Mouse (Mus musculus) heart, embryonic 14.5 days (tissue): ENCODE results near the gene Dgcr2. TPM values are rescaled to one million over a fixed set of nuclear protein-coding genes. Genes with fewer than 3 reads are reported as not detected.

Experiments
- ATAC-seq: fragments of 200-750 bp; cut with Nextera tagmentation; 2 replicates; pipeline ENCODE4 v1.8.0; 2017; ENCODE audit warnings: low read depth, moderate TSS enrichment; ENCODE audit not compliant: insufficient number of reproducible peaks, insufficient read depth, low FRiP score
- H3K27ac ChIP-seq, 2 experiments: fragments of 200-500 bp in 1 of 2; fragments of 300-500 bp in 1 of 2; sonication (generic) in 1 of 2; replicated peaks in 1 of 2; 2 replicates each; pipeline ENCODE4 v1.5.1; 2012 to 2014; ENCODE audit warnings: low read depth in 2 of 2, low read length in 2 of 2, control low read depth in 1 of 2, mild to moderate bottlenecking in 1 of 2, mixed read lengths in 1 of 2; ENCODE audit not compliant: control insufficient read depth in 1 of 2, insufficient read depth in 1 of 2
- H3K27me3 ChIP-seq: fragments of 300-500 bp; sonication (generic); 2 replicates; pipeline ENCODE4 v1.6.1; 2014; ENCODE audit warnings: mild to moderate bottlenecking, low read length, control low read depth; ENCODE audit not compliant: control insufficient read depth, insufficient read depth
- H3K36me3 ChIP-seq: fragments of 300-500 bp; sonication (generic); 2 replicates; pipeline ENCODE4 v1.6.1; 2014; ENCODE audit warnings: mild to moderate bottlenecking, control low read depth, low read length, mixed read lengths; ENCODE audit not compliant: control insufficient read depth, insufficient read depth
- H3K4me1 ChIP-seq, 2 experiments: fragments of 200-500 bp in 1 of 2; fragments of 300-500 bp in 1 of 2; sonication (generic) in 1 of 2; 2 replicates each; pipeline ENCODE4 v1.6.1; 2012 to 2014; ENCODE audit warnings: low read length in 2 of 2, control low read depth in 1 of 2, mixed read lengths in 1 of 2; ENCODE audit not compliant: control insufficient read depth in 2 of 2, insufficient read depth in 2 of 2
- H3K4me2 ChIP-seq: fragments of 300-500 bp; sonication (generic); 2 replicates; pipeline ENCODE4 v1.6.1; 2014; ENCODE audit warnings: mild to moderate bottlenecking, low read length
- H3K4me3 ChIP-seq, 2 experiments: fragments of 200-500 bp in 1 of 2; fragments of 300-500 bp in 1 of 2; sonication (generic) in 1 of 2; 2 replicates each; pipeline ENCODE4 v1.5.1; 2012 to 2014; ENCODE audit warnings: low read length in 2 of 2, mild to moderate bottlenecking in 2 of 2, control low read depth in 1 of 2, low read depth in 1 of 2, moderate library complexity in 1 of 2; ENCODE audit not compliant: control insufficient read depth in 1 of 2, insufficient read depth in 1 of 2
- H3K9ac ChIP-seq: fragments of 300-500 bp; sonication (generic); 2 replicates; pipeline ENCODE4 v1.6.1; 2014; ENCODE audit warnings: mild to moderate bottlenecking, low read length
- H3K9me3 ChIP-seq: fragments of 300-500 bp; sonication (generic); 2 replicates; pipeline ENCODE4 v1.6.1; 2016; ENCODE audit warnings: low read length, control low read depth; ENCODE audit not compliant: control insufficient read depth
- WGBS: fragments of 180-500 bp; shearing (Covaris S2); extraction: QIAGEN DNeasy Blood & Tissue Kit; methylation state at CpG from one replicate; pipeline ENCODE4 v1.1.7; 2014; 5-methylcytosine and 5-hydroxymethylcytosine counted together
- polyA plus RNA-seq: library from polyadenylated mRNA; unstranded; fragments of >200 nt; fragmentation: Nextera tagmentation; extraction: Ambion mirVana; gene quantifications from 2 replicates; pipeline ENCODE4 v1.2.1, GENCODE M21; 2014

Gene Dgcr2
- polyA plus RNA-seq, 1 experiment from 2014 or later = 49.7 TPM

DNA sequence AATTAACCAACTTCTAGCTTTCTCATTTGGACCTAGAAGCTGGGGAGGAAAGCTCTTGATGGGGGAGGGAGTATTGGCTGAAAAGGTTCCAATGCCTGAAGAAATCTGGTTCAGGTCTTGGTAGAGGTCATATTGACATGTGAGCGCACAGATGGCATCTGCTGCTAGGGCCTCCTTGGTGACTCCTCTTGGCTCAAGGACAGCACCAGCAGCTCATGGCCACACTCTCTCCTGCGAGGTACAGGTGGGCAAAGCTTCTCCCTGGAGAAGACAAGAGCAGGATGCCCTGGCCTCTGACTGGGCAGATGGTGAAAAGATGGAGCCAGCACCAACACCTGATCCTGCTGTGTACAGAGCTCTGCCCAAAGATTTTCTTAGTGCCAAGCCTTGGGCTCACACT lies 71.9 kb downstream of the Dgcr2 start:
- no peaks in the 10 kb centered on the region for H3K4me1 ChIP-seq
- no peak overlapping the region for H3K4me3 ChIP-seq
- no peak overlapping the region for H3K4me2 ChIP-seq
- no peaks in the 10 kb centered on the region for H3K36me3 ChIP-seq
- peaks cover 29% of the 10 kb centered on the region for H3K27me3 ChIP-seq
- 78% methylated on average over 2 of the region's 2 CpGs for WGBS
- no peak overlapping the region for H3K27ac ChIP-seq
- no peak overlapping the region for H3K9ac ChIP-seq
- H3K9me3 ChIP-seq = no peaks in the 10 kb centered on the region
- no peak for ATAC-seq

DNA sequence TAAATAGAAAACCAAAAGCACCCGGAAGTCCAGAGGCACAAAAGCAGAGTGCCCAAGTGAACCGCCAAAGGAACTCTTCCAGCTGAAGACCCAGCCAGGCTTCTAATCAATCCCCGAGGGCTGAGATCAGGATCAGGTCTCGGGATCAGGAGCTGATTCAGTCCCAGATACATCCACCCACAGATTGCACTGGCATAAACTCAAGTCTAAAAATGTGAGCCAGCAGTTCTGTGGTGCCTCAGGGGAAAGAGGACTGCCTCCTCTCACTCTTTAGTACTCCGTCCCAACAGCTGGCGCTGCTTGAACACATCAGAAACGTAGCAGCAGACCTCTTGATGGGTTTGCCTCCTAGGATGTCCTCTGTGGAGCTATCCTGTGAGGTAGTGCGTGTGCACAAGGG lies 81.8 kb downstream of the Dgcr2 start:
- 83% methylated on average over 8 of the region's 8 CpGs for WGBS
- Histone ChIP-seq H3K4me2 (no peak overlapping the region), H3K36me3 (no peaks in the 10 kb centered on the region)

DNA sequence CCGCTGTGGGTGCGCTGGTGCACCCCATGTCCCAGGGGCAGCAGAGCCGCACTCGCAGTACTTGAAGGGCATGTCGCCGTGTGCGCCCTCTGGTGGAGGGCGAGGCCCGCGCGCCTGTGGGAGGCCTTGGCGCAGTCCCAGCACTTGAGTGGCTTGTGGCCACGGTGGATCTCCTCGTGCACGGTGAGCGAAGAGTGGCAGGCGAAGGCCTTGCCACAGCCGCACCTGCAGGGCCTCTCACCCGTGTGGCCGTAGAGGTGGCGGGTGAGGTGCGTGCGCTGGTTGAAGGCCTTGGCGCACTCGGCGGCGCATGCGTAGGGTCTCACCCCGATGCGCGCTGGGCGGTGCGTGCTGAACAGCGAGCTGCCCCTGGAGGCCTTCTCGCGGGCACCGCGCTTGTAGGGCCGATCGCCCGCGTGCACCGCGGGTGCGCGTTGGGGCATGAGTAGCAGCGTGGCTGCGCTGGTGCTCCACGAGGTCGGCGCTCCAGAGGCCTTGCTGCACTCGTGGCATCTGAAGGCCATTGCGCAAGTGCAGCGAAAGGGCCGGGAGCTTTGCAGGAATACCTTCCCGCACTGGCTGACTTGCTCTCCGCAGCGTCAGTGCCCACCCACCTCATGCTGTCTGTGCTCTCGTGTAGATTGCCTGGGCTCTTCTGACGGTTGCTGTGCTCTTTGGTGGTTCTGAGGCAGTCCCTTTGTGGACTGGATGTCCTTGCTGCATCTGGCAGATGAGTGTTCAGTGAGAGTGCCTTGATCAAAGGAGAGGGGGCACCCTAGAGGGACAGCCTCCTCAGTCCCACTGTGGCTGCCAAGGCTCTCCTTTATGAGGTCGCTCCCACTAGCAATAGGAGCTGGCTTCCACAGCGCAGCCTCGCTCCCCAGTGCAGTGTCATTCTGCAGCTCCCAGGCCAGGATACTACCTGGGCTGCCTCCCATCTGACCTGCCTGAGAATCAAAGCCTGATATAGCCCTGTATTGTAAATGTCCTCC lies 82.7 kb downstream of the Dgcr2 start:
- Histone ChIP-seq H3K4me2 (peak overlapping the region; percentile 80), H3K27ac (no peak overlapping the region), H3K9ac (peak overlapping the region; percentile 70), H3K9me3 (no peaks in the 10 kb centered on the region), H3K4me1 (peaks cover 2 to 10% of the 10 kb centered on the region in 2 experiments; a peak in 3 of 4 replicates), H3K36me3 (no peaks in the 10 kb centered on the region), H3K27me3 (peaks cover 9% of the 10 kb centered on the region), H3K4me3 (peak overlapping the region; percentile 50 to 52)
- peak; percentile 57 for ATAC-seq
- 3% methylated on average over 59 of the region's 63 CpGs for WGBS

More for the DNA sequence above, 81.8 kb downstream of the Dgcr2 start:
- no peak overlapping the region for H3K9ac ChIP-seq
- no peak overlapping the region for H3K27ac ChIP-seq
- ATAC-seq = no peak
- H3K9me3 ChIP-seq = no peaks in the 10 kb centered on the region
- H3K4me1 ChIP-seq = peaks cover 2 to 8% of the 10 kb centered on the region in 2 experiments; a peak in 3 of 4 replicates
- H3K27me3 ChIP-seq = peaks cover 9% of the 10 kb centered on the region
- no peak overlapping the region for H3K4me3 ChIP-seq

DNA sequence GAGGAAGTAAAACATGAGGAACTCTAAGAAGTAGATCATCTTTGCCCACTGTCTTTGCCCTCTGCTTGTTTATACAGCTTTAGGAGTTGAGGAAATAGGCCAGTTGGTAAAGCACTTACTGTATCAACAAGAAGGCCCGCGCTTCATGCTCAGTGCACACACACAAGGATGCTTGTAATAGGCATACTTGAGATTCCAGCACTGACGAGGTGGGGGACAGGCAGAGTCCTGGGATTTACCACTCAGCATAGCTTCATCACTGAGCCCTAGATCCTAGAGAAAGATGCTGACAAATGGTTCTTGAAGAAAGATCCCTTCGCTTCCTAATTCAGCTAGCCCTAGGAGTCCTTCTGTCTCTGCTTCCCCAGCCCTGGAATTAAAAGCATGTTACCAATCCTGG lies 85.2 kb downstream of the Dgcr2 start:
- Histone ChIP-seq H3K27me3 (peaks cover 13% of the 10 kb centered on the region), H3K4me2 (no peak overlapping the region), H3K27ac (no peak overlapping the region), H3K4me3 (no peak overlapping the region), H3K4me1 (peaks cover 9 to 27% of the 10 kb centered on the region in 2 experiments; a peak in 3 of 4 replicates), H3K36me3 (no peaks in the 10 kb centered on the region), H3K9ac (peak overlapping the region; percentile 11; the same call in 1 of the 2 replicates), H3K9me3 (no peaks in the 10 kb centered on the region)
- no peak for ATAC-seq
- 25% methylated on average over 4 of the region's 4 CpGs for WGBS

DNA sequence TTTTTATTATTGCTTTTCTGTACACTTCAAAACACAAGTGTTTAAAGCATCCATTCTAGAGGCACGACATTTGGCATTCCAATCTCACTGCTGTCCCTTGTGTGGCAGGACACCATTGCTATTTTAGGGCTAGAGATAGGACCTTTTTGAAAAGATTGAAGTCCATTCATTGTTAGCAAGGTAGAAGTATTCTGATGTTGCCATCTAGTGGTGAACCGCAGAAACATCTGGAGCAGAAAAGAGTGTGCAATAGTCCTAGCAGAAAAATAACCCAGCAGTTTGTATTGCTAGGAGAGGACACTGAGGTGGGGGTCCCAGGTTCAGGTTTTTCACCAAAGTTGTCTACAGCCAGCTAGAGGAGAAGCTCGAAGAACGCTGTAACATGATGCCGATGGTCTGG lies 86.2 kb downstream of the Dgcr2 start:
- WGBS = 4% methylated on average over 5 of the region's 5 CpGs
- H3K4me1 ChIP-seq = peaks cover 13 to 34% of the 10 kb centered on the region in 2 experiments; a peak in 3 of 4 replicates

DNA sequence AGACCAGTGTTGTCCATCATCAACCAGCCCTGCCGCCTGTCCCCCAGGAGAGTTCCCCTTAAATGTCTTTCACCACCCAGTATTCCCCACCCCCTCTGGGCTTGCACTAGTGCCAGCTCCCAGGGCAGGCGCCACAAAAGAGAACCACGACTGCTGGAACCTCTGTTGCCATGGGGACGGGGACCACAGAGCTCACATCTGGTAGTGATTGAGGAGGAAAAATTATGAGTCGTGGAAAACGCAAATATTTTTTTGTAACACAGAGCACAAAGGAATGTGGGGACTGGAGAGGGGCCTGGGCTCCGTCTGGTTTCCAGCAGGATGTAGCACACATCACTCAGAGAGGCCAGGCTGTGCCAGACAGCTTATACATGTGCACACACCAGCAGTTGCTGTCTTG lies 88.7 kb downstream of the Dgcr2 start:
- H3K27me3 ChIP-seq = peaks cover 29% of the 10 kb centered on the region
- H3K4me1 ChIP-seq = peaks cover 20 to 40% of the 10 kb centered on the region in 2 experiments; a peak in 3 of 4 replicates
- WGBS = 39% methylated on average over 7 of the region's 7 CpGs
- H3K9ac ChIP-seq = no peak overlapping the region
- H3K4me3 ChIP-seq = no peak overlapping the region
- no peak overlapping the region for H3K4me2 ChIP-seq
- ATAC-seq = 0 out of 2 replicates have a peak, but pooled peaks have one; percentile 5
- peak overlapping the region; percentile 18 to 50; a peak in 3 of 4 replicates for H3K27ac ChIP-seq
- H3K36me3 ChIP-seq = peaks cover 7% of the 10 kb centered on the region; the same call in 1 of the 2 replicates
- H3K9me3 ChIP-seq = no peaks in the 10 kb centered on the region

More for the DNA sequence above, 86.2 kb downstream of the Dgcr2 start:
- Histone ChIP-seq H3K27me3 (peaks cover 17% of the 10 kb centered on the region), H3K4me3 (no peak overlapping the region), H3K27ac (no peak overlapping the region), H3K9ac (no peak overlapping the region), H3K36me3 (peaks cover 4% of the 10 kb centered on the region; the same call in 1 of the 2 replicates), H3K4me2 (no peak overlapping the region), H3K9me3 (no peaks in the 10 kb centered on the region)
- no peak for ATAC-seq

DNA sequence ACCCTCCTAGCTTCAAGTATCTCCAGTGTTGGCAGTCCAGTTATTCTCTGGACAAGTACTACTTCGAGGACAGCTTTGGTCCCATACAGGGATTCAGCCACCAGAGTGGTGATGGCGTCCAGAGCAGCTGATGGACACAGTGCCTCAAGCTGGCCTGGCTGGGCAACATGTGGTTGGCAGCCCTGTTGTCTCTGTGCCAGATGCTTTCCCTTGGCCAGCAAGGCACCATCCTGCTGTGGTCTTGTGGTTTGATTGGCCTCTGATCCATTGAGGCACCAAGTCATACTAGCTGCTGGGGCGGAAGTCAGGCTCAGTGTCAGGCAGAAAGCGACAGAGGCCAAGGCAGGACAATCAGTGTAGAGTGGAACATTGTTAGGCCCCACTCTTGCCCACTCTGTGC lies 89.2 kb downstream of the Dgcr2 start:
- peak overlapping the region; percentile 18 to 41; a peak in 3 of 4 replicates for H3K27ac ChIP-seq
- H3K9me3 ChIP-seq = no peaks in the 10 kb centered on the region
- H3K4me1 ChIP-seq = peaks cover 24 to 46% of the 10 kb centered on the region in 2 experiments; a peak in 3 of 4 replicates
- WGBS = 79% methylated on average over 4 of the region's 4 CpGs
- H3K4me3 ChIP-seq = no peak overlapping the region
- H3K9ac ChIP-seq = no peak overlapping the region
- peaks cover 34% of the 10 kb centered on the region for H3K27me3 ChIP-seq
- no peak overlapping the region for H3K4me2 ChIP-seq
- peaks cover 7% of the 10 kb centered on the region; the same call in 1 of the 2 replicates for H3K36me3 ChIP-seq
- ATAC-seq = no peak
